Mouse (Mus musculus) stomach, embryonic 16.5 days (tissue): ENCODE measurements around the gene Zfhx3. TPM values are rescaled to one million over a fixed set of nuclear protein-coding genes. Genes with fewer than 3 reads are reported as not detected.
A peak's percentile ranks its signal among the peaks of the same experiment; 100 is the strongest.

Experiments
- ATAC-seq: fragments of 200-750 bp; cut with Nextera tagmentation; 2 replicates; pipeline ENCODE4 v1.8.0; 2017; ENCODE audit warnings: moderate number of reproducible peaks, moderate TSS enrichment; ENCODE audit not compliant: insufficient read depth, low FRiP score
- H3K27ac ChIP-seq: fragments of 300-500 bp; sonication (generic); 2 replicates; pipeline ENCODE4 v1.5.1; 2014; ENCODE audit warnings: low read length
- H3K27me3 ChIP-seq: fragments of 300-500 bp; sonication (generic); 2 replicates; pipeline ENCODE4 v1.6.1; 2014; ENCODE audit warnings: low read length, control low read depth, mixed read lengths; ENCODE audit not compliant: control insufficient read depth, insufficient read depth
- H3K36me3 ChIP-seq: fragments of 300-500 bp; sonication (generic); 2 replicates; pipeline ENCODE4 v1.6.1; 2014; ENCODE audit warnings: low read length; ENCODE audit not compliant: control insufficient read depth, insufficient read depth
- H3K4me1 ChIP-seq: fragments of 300-500 bp; sonication (generic); 2 replicates; pipeline ENCODE4 v1.6.1; 2014; ENCODE audit warnings: low read length, control low read depth, mixed read lengths; ENCODE audit not compliant: control insufficient read depth, insufficient read depth
- H3K4me2 ChIP-seq: fragments of 300-500 bp; sonication (generic); 2 replicates; pipeline ENCODE4 v1.6.1; 2014; ENCODE audit warnings: low read depth, low read length, mixed read lengths
- H3K4me3 ChIP-seq: fragments of 300-500 bp; sonication (generic); replicated peaks from 2 replicates; pipeline ENCODE4 v1.5.1; 2014; ENCODE audit warnings: mild to moderate bottlenecking, low read length
- H3K9ac ChIP-seq: fragments of 300-500 bp; sonication (generic); 2 replicates; pipeline ENCODE4 v1.6.1; 2014; ENCODE audit warnings: low read length
- H3K9me3 ChIP-seq: fragments of 300-500 bp; sonication (generic); replicated peaks from 2 replicates; pipeline ENCODE4 v1.6.1; 2016; ENCODE audit warnings: low read length, control low read depth; ENCODE audit not compliant: control insufficient read depth
- WGBS: fragments of 180-500 bp; shearing (Covaris S2); extraction: QIAGEN DNeasy Blood & Tissue Kit; methylation state at CpG from one replicate; pipeline ENCODE4 v1.1.7; 2014; 5-methylcytosine and 5-hydroxymethylcytosine counted together
- polyA plus RNA-seq: library from polyadenylated mRNA; unstranded; fragments of >200 nt; fragmentation: Nextera tagmentation; extraction: Ambion mirVana; gene quantifications from 2 replicates; pipeline ENCODE4 v1.2.1, GENCODE M21; 2015

Gene Zfhx3
- polyA plus RNA-seq, 1 experiment from 2014 or later, result 10.9 TPM

DNA sequence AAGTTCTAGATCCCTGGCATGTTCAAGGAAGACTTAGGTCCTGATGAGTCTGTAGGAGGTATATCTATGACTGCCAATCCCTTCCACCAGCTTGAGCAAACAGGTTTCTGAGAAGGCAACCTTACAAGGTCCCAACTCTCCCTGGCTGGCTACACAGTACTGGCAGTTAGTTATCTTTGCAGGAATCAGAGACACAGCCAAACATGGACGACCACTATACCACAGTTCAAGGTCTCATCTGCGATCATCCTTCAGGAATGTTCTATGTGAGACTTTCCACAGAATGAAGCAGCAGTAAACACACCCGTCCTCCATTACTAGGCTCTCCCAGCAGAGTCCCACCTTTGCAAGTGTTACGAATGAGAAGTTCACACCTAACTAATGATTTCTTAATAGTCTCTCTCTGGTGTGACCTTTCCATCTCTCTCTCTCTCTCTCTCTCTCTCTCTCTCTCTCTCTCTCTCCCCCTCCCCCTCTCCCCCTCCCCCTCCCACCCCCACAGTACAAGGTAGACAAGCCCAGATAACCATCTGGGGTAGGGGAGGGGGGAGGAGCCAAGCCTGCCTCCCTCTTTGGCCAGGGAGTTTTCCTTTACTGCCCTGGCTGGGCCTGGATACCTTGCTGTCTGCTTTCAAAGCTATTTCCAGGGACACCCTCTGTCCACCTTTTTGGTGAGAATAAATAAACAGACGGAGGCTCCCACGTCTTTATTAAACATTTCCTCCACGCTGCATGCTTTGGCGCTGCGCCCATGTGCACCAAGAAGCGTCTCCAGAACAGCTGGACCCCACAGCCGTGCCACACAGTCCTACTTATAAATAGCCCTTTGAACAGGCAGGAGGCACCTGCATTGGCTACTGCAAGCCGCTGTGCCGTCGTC lies 748.4 kb downstream of the Zfhx3 start:
- 0 out of 2 replicates have a peak, but pooled peaks cover 10% of the 10 kb centered on the region for H3K27me3 ChIP-seq
- H3K9me3 ChIP-seq, result no peaks in the 10 kb centered on the region

DNA sequence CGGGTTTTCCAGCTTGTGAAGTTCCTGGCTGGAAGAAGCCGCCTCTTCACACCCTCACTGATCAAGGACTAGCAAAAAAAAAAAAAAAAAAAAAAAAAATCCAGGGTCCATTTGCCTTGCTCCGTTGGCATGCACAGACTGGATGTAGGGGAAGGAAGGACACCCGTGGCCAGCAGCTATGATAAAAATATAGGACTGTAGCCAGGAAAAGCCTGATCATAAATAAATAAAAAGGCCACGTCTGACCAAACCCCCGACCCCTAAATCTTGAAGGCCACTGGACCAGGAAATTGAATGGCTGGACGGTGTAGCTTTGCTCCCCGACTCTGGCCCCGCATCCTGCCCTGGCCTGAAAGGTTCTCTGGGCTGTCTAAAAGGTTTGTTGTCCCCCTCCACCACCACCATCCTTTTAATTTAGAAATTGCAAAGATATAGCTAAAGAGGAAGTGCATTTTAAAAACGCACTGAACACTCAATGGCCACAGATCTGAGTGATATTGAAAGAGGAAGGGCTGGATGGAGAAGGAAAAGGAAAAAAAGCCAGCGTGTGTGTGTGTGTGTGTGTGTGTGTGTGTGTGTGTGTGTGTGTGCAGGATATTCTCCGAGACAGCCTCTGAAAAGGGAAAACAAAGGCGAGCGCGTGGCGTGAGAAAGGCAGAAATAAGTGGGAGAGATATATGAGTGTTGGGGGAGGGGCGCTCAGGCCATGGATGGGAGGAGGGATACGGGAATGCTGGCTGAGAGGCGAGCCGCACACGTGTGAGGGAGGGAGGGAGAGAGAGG lies 749.2 kb downstream of the Zfhx3 start:
- Histone ChIP-seq H3K4me1 (peaks cover 31% of the 10 kb centered on the region), H3K36me3 (no peaks in the 10 kb centered on the region), H3K9me3 (no peaks in the 10 kb centered on the region), H3K27ac (peak overlapping the region; percentile 55; the same call in 1 of the 2 replicates), H3K4me2 (peak overlapping the region; percentile 63), H3K9ac (peak overlapping the region; percentile 54), H3K4me3 (peak overlapping the region; percentile 37), H3K27me3 (0 out of 2 replicates have a peak, but pooled peaks cover 15% of the 10 kb centered on the region)
- WGBS, result 4% methylated on average over 21 of the region's 21 CpGs
- ATAC-seq, result peak; percentile 49; the same call in 1 of the 2 replicates

More for the DNA sequence above, 748.4 kb downstream of the Zfhx3 start:
- Histone ChIP-seq H3K4me1 (peaks cover 24% of the 10 kb centered on the region), H3K36me3 (no peaks in the 10 kb centered on the region), H3K9ac (peak overlapping the region; percentile 39; the same call in 1 of the 2 replicates), H3K4me2 (peak overlapping the region; percentile 63), H3K27ac (peak overlapping the region; percentile 55; the same call in 1 of the 2 replicates), H3K4me3 (peak overlapping the region; percentile 37; the same call in 1 of the 2 replicates)
- WGBS, result 18% methylated on average over 14 of the region's 14 CpGs
- no peak; the same call in 1 of the 2 replicates for ATAC-seq

DNA sequence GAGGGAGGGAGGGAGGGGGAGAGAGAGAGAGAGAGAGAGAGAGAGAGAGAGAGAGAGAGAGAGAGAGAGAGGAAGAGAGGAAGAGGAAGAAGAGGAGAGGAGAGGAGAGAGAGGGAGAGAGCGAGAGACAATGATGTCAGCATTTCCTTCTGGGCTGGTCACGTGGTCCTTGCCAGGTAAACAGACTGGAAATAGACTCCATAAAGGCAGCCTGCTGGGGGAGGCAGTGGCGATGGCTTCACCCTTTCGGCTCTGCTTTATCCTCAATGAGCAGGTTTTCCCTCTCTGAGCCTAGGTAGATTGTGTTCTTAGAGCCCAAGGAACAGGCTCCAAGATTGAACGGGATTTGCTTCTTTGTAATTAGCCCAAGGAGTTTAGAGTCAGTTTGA lies 749.8 kb downstream of the Zfhx3 start:
- Histone ChIP-seq H3K27me3 (peaks cover 18% of the 10 kb centered on the region; the same call in 1 of the 2 replicates), H3K4me1 (peaks cover 33% of the 10 kb centered on the region), H3K9me3 (no peaks in the 10 kb centered on the region), H3K27ac (peak overlapping the region; percentile 15), H3K9ac (peak overlapping the region; percentile 54), H3K4me3 (peak overlapping the region; percentile 37), H3K4me2 (peak overlapping the region; percentile 63), H3K36me3 (no peaks in the 10 kb centered on the region)
- ATAC-seq, result peak; percentile 52
- WGBS, result 5% methylated on average over 5 of the region's 5 CpGs

DNA sequence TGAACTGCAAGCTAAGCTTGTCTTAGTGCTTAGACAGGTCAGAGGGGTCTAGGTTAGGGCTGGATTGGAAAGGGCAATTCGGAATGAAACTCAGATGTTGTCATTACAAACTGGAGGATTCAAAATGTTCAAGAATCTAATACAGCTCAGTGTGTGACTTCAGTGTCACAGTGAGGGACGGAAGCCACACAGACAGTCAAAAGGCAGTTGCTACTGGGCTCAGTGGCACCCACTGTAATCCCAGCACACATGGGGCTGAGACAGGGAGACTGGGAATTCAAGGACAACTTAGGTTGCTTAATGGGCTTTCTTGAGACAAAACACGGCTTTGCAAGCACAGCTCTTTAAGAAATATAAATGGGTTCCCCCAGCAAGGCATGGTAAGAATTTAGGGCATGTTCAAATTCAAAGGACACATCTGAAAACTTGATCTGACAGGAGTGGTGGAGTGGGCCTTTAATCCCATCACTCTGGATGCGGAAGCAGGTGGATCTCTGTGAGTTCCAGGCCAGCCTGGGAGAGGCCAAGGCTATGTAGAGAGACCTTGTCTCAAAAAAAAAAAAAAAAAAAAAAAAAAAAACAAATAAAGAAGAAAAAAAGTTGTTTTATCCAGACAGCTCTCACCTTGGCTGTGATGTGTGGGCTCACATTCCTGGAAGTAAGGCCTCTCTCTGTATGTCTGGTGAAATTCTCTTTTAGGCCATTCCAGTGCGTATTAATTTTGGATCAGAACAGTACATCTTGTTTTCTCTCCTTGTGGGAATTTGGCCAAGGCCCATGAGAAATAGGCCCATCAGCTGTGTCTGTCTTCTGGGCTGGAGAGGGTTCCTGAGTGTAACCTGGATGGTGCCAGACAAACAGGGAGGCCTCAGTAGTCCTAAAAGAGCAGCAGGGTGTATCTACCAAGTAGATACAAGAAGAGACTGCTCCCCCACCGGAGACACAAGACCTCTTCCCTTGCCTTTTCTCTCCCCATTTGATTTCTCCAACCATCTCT lies 750.5 kb downstream of the Zfhx3 start:
- Histone ChIP-seq H3K27me3 (peaks cover 24% of the 10 kb centered on the region), H3K27ac (no peak overlapping the region; the same call in 1 of the 2 replicates), H3K36me3 (no peaks in the 10 kb centered on the region), H3K9me3 (no peaks in the 10 kb centered on the region), H3K4me2 (peak overlapping the region; percentile 63; the same call in 1 of the 2 replicates), H3K4me3 (no peak overlapping the region), H3K4me1 (peaks cover 38% of the 10 kb centered on the region), H3K9ac (no peak overlapping the region)
- 68% methylated on average over 6 of the region's 6 CpGs for WGBS
- no peak for ATAC-seq

DNA sequence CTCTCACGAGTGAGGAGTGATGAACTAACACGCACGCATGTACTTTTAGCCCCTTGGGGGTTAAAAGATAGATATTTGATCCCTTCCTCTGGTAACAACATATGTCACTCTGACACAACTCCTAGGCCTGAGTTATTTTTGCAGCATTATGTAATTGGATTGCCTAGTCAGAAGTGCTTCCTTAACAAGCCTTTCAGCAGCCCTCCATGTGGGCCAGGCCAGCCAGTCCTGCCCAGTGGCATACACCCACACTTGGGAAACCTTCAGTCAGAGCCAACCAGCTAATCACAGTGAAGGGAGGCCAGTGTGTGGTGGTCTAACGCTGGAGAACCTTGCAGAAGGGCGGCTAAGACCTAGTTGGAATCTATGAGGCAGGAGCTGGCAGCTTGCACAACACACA lies 751.4 kb downstream of the Zfhx3 start:
- Histone ChIP-seq H3K27ac (no peak overlapping the region), H3K36me3 (no peaks in the 10 kb centered on the region), H3K4me3 (no peak overlapping the region), H3K27me3 (peaks cover 24% of the 10 kb centered on the region), H3K9ac (no peak overlapping the region), H3K4me1 (peaks cover 38% of the 10 kb centered on the region), H3K4me2 (no peak overlapping the region), H3K9me3 (no peaks in the 10 kb centered on the region)
- ATAC-seq, result no peak
- 72% methylated on average over 5 of the region's 5 CpGs for WGBS

DNA sequence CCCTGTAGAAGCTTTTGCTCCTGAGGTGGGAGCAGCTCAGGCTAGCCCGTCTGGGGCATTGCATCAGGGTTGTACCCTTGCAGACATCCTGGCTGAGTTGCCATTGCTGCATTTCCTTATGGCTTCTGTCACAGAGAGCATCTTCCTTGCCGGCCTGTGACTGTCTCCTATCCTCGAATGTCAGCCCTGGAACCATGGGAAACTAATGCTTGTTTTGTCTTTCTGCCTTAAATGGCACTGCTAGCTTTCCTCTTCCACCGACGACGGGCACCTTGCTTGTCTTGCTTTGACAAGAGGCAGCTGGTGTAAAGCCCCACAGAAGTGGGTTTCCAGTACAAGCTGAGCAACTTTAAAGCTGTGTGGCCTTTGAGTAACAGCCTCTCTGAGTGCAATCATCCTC lies 752.1 kb downstream of the Zfhx3 start:
- H3K27ac ChIP-seq, result no peak overlapping the region
- peaks cover 27% of the 10 kb centered on the region for H3K27me3 ChIP-seq
- no peak overlapping the region for H3K4me2 ChIP-seq
- no peaks in the 10 kb centered on the region for H3K9me3 ChIP-seq
- WGBS, result 57% methylated on average over 6 of the region's 6 CpGs
- H3K9ac ChIP-seq, result no peak overlapping the region
- no peak overlapping the region for H3K4me3 ChIP-seq
- H3K36me3 ChIP-seq, result no peaks in the 10 kb centered on the region
- peaks cover 39% of the 10 kb centered on the region for H3K4me1 ChIP-seq
- ATAC-seq, result no peak

DNA sequence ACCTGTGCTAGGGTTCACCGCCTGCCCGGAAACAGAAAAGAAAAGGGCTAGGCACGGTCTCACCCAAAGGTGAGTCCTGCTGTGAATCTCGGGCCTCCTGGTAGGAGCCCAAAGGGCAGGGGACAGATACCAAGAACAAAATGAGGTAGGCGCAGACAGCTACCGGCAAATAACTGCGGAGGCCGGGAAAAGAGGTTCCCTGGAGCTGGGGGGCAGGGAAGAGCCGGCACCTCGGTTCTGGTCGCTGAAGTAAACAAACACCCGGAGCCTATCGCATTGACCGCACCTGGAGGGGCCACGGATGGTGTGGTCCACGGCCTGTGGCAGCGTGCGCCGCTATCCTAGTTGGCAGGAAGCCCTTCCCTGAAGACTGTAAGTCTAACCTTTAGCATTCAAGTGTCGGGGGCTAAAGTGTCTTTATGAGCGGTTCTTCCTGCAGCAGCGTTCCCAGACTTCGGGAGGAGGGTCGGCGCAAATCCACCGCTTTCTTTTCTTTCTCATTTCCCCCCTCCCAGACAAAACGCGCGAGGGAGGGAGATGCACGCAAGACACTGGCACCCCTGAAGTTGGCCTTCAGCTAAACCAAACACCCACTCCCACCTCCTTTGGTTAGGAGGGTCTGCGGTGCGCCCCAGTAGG lies 752.9 kb downstream of the Zfhx3 start:
- H3K4me1 ChIP-seq, result peaks cover 42% of the 10 kb centered on the region
- ATAC-seq, result no peak

More for the DNA sequence above, 752.9 kb downstream of the Zfhx3 start:
- no peaks in the 10 kb centered on the region for H3K9me3 ChIP-seq
- peak overlapping the region; percentile 83 for H3K4me2 ChIP-seq
- H3K36me3 ChIP-seq, result no peaks in the 10 kb centered on the region
- peaks cover 29% of the 10 kb centered on the region for H3K27me3 ChIP-seq
- H3K4me3 ChIP-seq, result peak overlapping the region; percentile 45
- peak overlapping the region; percentile 64 for H3K9ac ChIP-seq
- H3K27ac ChIP-seq, result no peak overlapping the region
- WGBS, result 17% methylated on average over 32 of the region's 32 CpGs
